Mouse (Mus musculus) hematopoietic multipotent progenitor cell, adult 10-12 weeks (in vitro differentiated cells): ENCODE data around the gene Tmem100. TPM values are rescaled to one million over a fixed set of nuclear protein-coding genes. Genes with fewer than 3 reads are reported as not detected.

Experiments used
- polyA plus RNA-seq: library from polyadenylated mRNA; stranded (reverse); fragments of >175 nt; gene quantifications from 2 replicates; pipeline ENCODE4 v1.2.3, GENCODE M21; 2012; ENCODE audit warnings: low replicate concordance

Tmem100 gene
- not detected in 2 replicates for polyA plus RNA-seq

DNA sequence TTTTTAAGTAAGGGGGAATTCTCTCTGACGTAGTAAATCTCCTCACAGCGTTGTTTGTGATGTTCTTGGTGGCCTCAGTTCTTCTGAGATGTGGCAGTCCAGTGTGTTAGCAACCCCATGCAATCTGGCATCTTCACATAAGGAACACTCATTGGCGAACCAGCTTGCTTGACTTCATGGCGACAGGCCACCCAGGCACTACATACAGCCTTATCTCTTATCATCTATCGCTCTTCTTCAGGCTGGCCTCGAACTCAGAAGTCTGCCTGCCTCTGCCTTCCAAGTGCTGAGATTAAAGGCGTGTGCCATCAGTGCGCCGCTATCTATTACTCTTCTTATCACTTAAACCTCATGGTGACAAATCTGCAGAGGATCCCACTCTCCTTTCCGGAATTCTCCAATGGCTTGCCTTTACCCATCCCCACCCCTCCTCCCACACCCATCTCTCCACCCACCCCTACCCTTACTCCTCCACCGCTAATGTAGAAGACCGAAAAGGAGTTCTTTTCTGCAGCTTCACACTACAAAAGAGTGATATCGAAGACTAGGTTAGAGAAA is at the start of gene Tmem100:
Tmem100 (plus strand) TSS at position 508 of the 558 bp plus-strand sequence.

DNA sequence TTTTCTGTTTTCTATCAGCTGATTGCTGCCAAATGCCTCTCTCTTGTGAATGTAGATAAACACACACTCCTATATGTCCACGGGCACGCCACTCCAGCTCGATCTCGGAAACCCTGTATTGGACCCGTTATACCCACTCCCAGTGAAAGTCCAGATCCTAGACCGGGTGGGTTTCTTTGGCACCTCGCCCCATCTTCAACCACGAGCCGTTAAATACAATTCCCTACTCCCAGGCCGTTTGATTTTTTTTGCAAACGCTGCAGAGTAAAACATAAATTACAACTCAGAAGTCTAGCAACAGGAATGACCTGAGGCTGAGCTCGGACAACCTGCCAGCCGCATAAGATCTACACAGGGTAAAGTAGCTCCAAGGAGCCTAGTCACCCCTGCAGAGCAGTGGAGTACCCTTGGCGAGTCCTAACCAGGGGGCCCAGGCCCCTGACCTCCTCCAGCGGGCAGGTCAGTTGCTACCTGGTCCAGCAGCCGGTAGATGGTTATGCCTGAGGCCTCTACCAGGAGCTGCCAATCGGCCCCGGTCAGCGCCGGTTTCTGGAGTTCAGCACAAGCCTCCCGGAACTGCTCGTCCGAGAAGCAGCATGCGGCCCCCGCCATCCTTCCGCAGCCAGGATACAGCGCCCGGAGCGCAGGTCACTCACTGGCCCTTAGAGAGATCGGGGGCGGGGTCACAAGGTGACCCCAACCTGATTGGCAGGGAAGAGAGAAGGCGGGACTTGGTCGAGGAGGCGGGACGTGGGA is 27.7 kb upstream of the Tmem100 start, which contains the start of gene Pctp:
Pctp (minus strand) TSS at position 664 of the 756 bp plus-strand sequence.

Other genes with a start within 250 kb of the Tmem100 start
- 1.1 and 1.8 TPM in 2 replicates for gene Pctp, start 27.5 kb upstream of the Tmem100 start, polyA plus RNA-seq
- 1.4 and 3.2 TPM in 2 replicates for gene Gm45716, start 157.3 kb downstream of the Tmem100 start, polyA plus RNA-seq
- 8.6 and 28.3 TPM in 2 replicates for gene Mmd, start 219.1 kb downstream of the Tmem100 start, polyA plus RNA-seq